Mouse (Mus musculus) heart, adult 9 months (tissue): Measurements from ENCODE around the gene Fabp2.
A peak's percentile ranks its signal among the peaks of the same experiment; 100 is the strongest.
"Not testable (repeated sequence)": the region's sequence is repeated elsewhere in the genome, so short reads cannot be mapped to it uniquely, and the experiment has no call there.

Experiments used
- DNase-seq, 2 experiments: peaks; one replicate each; pipeline ENCODE4 v3.0.0; 2022; ENCODE audit warnings: low spot score in 2 of 2

Gene Fabp2

DNA sequence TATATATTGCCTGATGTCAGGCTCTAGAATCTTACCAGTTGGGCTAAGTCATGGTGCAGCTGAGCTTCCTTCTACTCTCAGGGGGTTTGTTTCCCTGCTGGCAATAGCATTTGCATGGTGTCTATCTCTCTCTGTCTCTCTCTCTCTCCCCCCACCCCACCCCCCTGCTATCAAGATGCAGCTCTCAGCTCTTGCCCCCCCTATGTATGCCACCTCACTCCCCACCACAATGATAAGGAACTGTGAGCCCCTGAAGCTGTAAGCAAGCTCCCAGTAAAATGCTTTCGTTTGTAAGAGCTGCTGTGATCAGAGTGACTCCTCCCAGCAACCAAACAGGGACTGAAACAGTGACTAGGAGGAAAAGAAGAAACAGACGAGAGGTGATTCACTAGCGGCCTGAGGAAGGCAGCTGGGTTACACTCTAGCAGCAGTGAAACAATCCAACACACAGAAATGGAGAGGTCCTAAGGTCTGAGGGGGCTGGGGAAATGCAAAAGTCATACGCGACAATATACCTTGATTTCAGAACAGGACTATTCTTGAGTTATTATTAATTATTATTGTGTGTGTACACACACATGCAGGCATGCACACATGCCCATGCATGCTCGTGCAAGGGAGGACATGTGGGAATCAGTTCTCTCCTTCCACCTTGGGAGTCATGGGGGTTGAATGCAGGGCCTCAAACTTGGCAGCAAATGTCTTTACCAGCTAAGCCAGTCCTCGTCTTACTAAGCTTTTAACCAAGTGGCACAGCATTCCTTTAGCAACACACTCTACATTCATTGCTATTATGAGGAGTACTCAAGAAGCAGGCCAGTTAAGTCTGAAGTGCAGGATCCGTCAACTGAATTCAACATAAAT is 25.9 kb downstream of the Fabp2 start:
- DNase-seq = no peak

DNA sequence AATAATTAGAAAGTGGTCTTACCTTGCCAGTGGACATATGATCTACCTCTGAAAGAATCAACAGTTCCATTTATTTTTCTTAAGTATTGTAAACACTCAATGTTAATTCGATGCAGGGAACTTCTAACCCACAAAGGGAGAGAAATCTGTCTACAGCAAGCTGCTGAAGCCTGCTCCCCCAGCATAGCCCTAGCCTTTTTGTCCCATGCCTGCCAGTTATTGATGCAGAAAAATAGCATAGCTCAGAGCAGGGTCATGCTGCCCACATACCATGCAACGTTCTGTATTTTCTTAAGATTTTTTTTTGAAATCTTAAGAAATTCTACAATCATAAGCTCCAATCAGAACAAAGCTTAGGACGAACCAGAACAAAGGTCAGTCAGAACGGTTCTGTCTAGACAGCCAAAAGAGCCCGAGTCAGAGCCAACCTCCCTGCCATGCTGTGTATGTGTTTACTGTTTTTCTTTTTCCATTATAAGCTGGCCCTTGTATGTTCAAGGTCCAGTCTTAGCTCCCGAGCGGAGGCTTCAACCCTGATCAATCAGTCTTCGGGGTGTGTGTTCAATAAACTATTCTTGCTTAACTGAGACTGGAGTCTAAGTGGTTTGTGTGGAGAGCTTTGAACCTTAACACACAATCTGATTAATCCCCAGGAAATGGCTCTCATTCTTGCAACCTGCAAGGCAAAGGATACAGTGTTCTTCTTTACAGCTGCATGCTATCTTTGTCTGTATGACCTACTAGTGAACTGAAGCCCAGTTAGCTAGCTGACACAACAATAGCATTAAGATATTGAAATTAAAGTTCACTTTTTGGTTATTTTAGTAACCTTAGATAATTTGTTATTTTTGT is 27.0 kb downstream of the Fabp2 start:
- DNase-seq = no peak

DNA sequence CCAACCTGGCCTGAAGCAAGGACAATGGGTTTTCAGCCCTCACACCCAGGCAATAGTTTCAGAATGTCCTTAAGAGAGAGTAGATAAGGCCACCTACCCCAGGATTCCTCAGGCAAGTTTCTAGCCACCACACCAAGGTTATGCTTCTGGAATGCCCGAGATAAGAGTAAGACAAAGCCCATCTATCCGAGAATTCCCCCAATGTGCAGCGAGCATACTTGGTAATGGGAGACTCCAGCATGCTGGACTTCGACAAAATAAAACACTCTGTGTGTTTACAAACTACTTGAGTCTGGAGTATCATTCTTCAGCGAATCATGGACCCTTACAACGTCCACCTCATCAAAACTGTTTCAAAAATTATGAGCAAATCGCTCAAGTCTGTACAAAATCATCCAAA is 28.3 kb downstream of the Fabp2 start:
- no peak for DNase-seq

DNA sequence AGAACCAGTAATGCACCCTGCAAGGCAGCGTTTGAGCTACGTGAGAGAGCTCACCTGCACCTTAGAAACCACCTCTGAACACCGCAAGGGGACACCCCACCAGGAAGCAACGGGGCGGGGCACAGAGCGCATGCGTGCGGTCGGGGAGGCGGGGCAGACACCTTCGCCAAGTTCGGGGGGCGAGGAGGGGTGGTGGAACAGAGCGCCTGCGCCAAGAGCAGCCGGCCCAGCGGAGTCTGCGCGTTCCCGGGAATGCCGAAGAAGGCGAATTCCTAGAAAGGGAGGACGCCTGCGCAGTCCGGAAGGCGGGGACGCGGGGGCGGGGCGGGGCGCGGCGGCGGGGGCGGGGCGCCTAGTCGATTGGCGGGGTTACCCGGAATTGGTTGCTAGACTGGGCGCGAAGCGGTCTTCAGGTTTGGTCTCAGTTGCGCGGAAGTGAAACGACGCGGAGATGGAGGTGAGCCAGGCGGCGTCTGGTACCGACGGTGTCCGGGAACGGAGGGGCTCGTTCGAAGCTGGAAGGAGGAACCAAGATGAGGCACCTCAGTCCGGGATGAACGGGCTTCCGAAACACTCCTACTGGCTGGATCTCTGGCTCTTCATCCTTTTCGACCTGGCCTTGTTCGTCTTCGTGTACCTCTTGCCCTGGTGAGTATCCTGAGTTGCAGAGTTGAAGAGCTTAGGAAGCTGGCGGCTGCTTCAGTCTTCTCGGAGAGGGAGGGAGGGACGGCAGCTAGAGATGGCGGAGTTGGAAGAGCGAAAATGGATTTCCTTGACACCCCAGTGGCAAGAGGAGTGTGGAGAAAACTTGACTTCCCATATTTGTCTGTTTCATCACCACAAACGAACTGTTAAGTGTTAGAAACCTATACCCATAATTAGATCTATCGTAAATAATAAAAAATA is 29.4 kb downstream of the Fabp2 start, which contains the start of gene 1810037I17Rik:
Gene 1810037I17Rik, plus strand, starts transcription at position 195 of the 906 bp plus-strand sequence.
- peak; percentile 95 to 96 for DNase-seq

DNA sequence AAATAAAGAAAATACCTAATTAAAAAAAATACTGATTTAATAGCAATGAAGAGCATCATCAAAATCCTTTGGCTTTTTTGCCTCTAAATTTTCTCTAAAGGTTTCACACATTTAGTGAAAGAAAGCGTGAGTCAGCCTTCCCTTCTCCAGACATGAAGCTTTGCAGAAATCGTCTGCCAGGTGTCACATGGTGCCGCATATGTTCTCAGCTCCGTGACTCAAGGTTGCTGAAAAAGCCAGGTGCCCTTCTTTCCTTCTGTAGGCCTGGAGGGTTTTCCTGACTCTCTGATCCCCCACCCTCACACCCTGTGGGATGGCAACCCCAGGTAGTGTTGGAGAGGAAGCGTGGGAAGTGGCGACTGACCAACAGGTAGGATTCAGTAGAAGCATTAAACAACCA is 34.9 kb downstream of the Fabp2 start:
- DNase-seq = no peak

DNA sequence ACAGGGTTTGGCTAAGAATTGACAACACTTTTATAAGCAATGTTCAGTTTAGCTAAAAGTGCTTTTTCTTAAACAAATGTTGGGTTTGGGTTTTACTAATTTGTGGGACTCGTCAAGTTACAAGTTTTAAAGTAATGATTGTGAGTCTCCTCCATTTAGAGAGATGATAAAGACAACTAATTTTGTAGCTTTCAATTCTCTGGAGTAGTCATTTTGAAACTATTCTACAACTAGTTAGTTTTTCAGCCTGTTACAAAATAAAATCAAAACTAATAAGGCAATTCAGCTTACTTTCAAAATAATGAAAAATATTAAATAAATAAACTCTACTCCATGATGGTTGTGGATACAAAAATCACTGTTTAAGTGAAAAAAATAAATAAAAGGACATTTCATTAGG is 37.6 kb downstream of the Fabp2 start:
- DNase-seq = no peak

DNA sequence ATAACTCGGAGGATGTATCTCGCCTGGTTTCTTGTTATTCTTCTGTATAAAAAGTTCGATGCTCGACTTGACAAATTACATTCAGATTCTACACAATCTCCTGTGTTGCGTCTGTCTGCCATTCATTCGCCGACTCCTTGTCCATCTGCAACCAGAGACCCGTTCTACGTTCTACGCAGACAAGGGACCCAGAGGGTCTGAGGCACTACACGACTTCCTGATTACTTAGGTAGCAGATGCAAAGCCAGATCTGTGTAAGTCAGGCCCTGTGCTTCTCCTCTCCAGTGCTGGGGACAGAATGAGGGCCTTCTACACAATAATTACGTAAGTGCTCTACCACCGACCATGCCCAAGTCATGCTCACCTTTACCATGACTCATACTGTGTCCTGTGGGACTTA is 42.3 kb downstream of the Fabp2 start:
- DNase-seq = not testable (repeated sequence)

DNA sequence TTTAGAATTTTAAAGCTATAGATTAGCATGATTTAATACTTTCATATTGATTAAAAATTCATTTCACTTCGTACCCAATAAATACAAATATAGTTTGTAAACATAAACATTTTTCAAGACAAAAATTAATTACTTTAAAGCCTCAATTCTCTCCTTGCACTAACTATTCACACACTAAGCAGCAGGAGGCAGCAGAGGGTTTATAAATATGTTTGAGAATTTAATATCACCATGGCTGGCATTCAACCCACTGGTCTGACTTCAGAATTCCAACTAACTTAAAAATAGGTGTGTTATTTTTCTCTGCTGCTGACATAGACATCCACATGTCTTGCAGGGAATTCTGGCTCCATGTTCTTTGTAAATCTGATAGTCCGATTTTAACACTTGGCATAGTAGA is 44.3 kb downstream of the Fabp2 start:
- DNase-seq = peak; percentile 28 to 63

DNA sequence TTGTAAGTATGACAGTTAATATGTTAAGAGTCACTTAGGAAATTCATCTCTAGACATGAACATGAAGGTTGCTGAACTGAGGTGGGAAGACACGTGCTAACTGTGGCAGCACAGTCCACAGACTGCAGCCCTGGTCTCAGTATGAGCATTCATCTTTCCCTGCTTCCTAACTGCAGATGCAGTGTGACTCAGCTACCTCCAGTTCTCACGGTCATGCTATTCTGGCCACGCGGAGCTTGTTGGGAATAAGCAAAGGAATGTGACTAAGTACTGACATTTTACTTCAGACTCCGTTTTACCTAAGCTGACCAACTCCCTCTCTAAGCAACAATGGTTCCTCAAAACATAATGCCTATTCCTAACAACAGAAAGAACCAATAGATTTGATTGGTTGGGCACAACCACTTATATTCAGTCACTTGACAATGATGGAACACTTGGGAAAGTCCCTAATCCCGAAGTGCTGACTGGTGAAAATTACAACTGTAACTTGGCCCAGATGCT is 48.6 kb downstream of the Fabp2 start:
- DNase-seq = no peak
